Mouse (Mus musculus) CD4-positive, CD25-positive, alpha-beta regulatory T cell (primary cell): ENCODE results near the gene Hist1h3i. TPM values are rescaled to one million over a fixed set of nuclear protein-coding genes. Genes with fewer than 3 reads are reported as not detected.

Experiments used
- polyA plus RNA-seq: library from polyadenylated mRNA; unstranded; fragments of 100-300 nt; shearing (Covaris generic); gene quantifications from one replicate; pipeline ENCODE4 v1.2.1, GENCODE M21; 2017

The Hist1h3i gene
- polyA plus RNA-seq, result 1.1 TPM

GRCm38 (mm10) chr13:21783255-21783617, at the start of gene Hist1h3i:
Gene Hist1h3i, minus strand, starts transcription at chr13:21783370.

GRCm38 (mm10) chr13:21831418-21832394, 48.5 kb upstream of the Hist1h3i start, which contains the start of gene Hist1h4n:
Gene Hist1h4n, minus strand, starts transcription at chr13:21832196.

GRCm38 (mm10) chr13:21811539-21811938, 28.4 kb upstream of the Hist1h3i start, which contains the start of gene Hist1h4m:
Gene Hist1h4m, plus strand, starts transcription at chr13:21811746.

GRCm38 (mm10) chr13:21810073-21810472, 26.9 kb upstream of the Hist1h3i start, which contains the start of the genes Hist1h2bq and Hist1h2ao:
Gene Hist1h2bq, minus strand, starts transcription at chr13:21810197.
Gene Hist1h2ao, plus strand, starts transcription at chr13:21810465.

GRCm38 (mm10) chr13:21786899-21787629, 3.9 kb upstream of the Hist1h3i start, which contains the start of the genes Hist1h2an and Hist1h2bp:
Gene Hist1h2an, minus strand, starts transcription at chr13:21787218.
Gene Hist1h2bp, plus strand, starts transcription at chr13:21787461.

DNA sequence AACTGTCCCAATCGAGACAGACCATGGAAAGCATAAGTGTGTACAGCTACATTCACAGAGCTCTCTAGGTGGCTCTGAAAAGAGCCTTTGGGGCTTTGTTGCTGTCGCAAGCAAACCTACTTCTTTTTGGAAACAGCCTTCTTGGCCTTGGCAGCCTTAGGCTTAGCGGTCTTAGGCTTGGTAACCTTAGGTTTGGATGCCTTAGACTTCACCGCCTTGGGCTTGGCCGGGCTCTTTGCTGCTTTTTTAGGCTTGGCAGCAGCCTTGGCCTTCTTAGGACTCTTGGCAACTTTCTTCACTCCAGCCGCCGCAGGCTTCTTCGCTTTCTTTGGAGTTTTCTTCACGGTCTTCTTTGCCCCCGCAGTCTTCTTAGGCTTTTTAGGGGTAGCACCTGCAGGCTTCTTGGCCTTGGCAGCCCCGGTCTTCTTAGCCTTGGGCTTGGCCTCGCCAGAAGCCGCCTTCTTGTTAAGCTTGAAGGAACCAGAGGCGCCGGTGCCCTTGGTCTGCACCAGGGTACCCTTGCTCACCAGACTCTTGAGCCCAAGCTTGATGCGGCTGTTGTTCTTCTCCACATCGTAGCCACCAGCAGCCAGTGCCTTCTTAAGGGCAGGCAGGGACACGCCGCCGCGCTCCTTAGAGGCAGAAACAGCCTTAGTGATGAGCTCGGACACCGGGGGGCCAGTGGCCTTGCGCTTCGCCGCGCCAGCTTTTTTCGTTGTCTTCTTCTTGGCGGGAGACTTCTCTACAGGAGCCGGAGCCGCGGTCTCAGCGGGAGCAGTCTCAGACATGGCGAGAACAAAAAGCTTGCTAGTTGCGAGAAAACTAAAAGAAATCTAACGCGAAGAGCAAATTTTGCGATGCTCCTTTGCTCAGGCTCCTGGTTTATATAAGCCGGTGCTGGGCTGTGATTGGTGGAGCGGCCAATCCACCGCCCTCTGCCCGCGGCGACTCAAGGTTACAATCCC, 3.1 kb downstream of the Hist1h3i start, which contains the start of gene Hist1h1b:
Hist1h1b (minus strand) TSS at position 859 of the 965 bp plus-strand sequence.

GRCm38 (mm10) chr13:21753524-21754285, 29.5 kb downstream of the Hist1h3i start, which contains the start of the genes Hist1h2ak and Hist1h2bn:
Gene Hist1h2ak, minus strand, starts transcription at chr13:21753827.
Gene Hist1h2bn, plus strand, starts transcription at chr13:21754123.

GRCm38 (mm10) chr13:21750159-21751017, 32.8 kb downstream of the Hist1h3i start, which contains the start of gene Hist1h4k:
Gene Hist1h4k, minus strand, starts transcription at chr13:21750505.

GRCm38 (mm10) chr13:21734906-21735767, 48.0 kb downstream of the Hist1h3i start, which contains the start of gene Hist1h4j:
Gene Hist1h4j, plus strand, starts transcription at chr13:21735064.

Other genes starting within 250 kb of the Hist1h3i start
- not detected for gene Olfr1366, start 240.6 kb downstream of the Hist1h3i start, polyA plus RNA-seq
- gene Olfr1535, start 223.5 kb downstream of the Hist1h3i start, polyA plus RNA-seq, result not detected
- gene Olfr1364, start 201.6 kb downstream of the Hist1h3i start, polyA plus RNA-seq, result not detected
- not detected for gene Olfr1362, start 169.3 kb downstream of the Hist1h3i start, polyA plus RNA-seq
- not detected for gene Olfr11, start 140.9 kb downstream of the Hist1h3i start, polyA plus RNA-seq
- not detected for gene Olfr1361, start 120.0 kb downstream of the Hist1h3i start, polyA plus RNA-seq
- gene Olfr1360, start 106.0 kb downstream of the Hist1h3i start, polyA plus RNA-seq, result not detected
- not detected for gene Olfr1359, start 85.3 kb downstream of the Hist1h3i start, polyA plus RNA-seq
- 2.4 TPM for gene Hist1h2bl, start 67.2 kb downstream of the Hist1h3i start, polyA plus RNA-seq
- 14.3 TPM for gene Hist1h2ai, start 66.9 kb downstream of the Hist1h3i start, polyA plus RNA-seq
- not detected for gene Hist1h3h, start 65.7 kb downstream of the Hist1h3i start, polyA plus RNA-seq
- gene Hist1h2bm, start 61.3 kb downstream of the Hist1h3i start, polyA plus RNA-seq, result 0.87 TPM
- 0.80 TPM for gene Hist1h4j, start 48.3 kb downstream of the Hist1h3i start, polyA plus RNA-seq
- gene Hist1h4k, start 32.9 kb downstream of the Hist1h3i start, polyA plus RNA-seq, result 8.1 TPM
- gene Hist1h2ak, start 29.5 kb downstream of the Hist1h3i start, polyA plus RNA-seq, result 1.6 TPM
- gene Hist1h2bn, start 29.2 kb downstream of the Hist1h3i start, polyA plus RNA-seq, result not detected
- 1.8 TPM for gene Hist1h1b, start 2.7 kb downstream of the Hist1h3i start, polyA plus RNA-seq
- gene Hist1h2an, start 3.8 kb upstream of the Hist1h3i start, polyA plus RNA-seq, result 0.99 TPM
- not detected for gene Hist1h2bp, start 4.1 kb upstream of the Hist1h3i start, polyA plus RNA-seq
- gene Hist1h2bq, start 26.8 kb upstream of the Hist1h3i start, polyA plus RNA-seq, result 5.0 TPM
- gene Hist1h2ao, start 27.1 kb upstream of the Hist1h3i start, polyA plus RNA-seq, result not detected
- 36.0 TPM for gene Hist1h4m, start 28.4 kb upstream of the Hist1h3i start, polyA plus RNA-seq
- gene Hist1h4n, start 48.8 kb upstream of the Hist1h3i start, polyA plus RNA-seq, result 18.1 TPM
- 144 TPM for gene Hist1h2ap, start 50.1 kb upstream of the Hist1h3i start, polyA plus RNA-seq
- 5.0 TPM for gene Hist1h2br, start 50.4 kb upstream of the Hist1h3i start, polyA plus RNA-seq
- gene Zfp184, start 161.7 kb upstream of the Hist1h3i start, polyA plus RNA-seq, result not detected
- gene Pom121l2, start 197.8 kb upstream of the Hist1h3i start, polyA plus RNA-seq, result not detected
- 0.57 TPM for gene Prss16, start 226.4 kb upstream of the Hist1h3i start, polyA plus RNA-seq